Mouse (Mus musculus) thymus, postnatal 4 days (tissue): ENCODE results near the gene 9930111J21Rik1.
"Not testable (repeated sequence)": the region's sequence is repeated elsewhere in the genome, so short reads cannot be mapped to it uniquely, and the experiment has no call there.

Source experiments
- DNase-seq: peaks from one replicate; pipeline ENCODE4 v3.0.0; 2021

The 9930111J21Rik1 gene

DNA sequence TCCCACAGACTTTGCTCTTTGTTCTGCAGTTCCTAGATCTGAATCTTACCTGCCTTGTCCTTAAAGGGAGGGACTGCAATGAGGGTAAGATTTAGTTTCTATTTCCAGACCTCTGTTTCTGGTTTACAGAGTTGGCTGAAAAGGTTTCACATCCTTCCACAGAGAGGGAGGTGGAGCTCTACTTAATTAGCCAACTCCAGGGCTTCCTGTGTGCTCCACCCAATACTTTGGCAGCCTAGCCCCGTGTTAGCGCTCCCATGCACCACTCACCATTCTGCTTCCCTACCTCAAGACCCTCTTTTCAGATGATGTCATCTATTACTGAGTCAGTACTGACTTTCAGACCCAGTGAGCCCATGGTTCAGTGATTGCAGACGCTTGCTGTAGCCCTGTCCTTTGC lies at the start of gene 9930111J21Rik1:
TSS of gene 9930111J21Rik1 (minus strand) at position 148 of the 400 bp plus-strand sequence.
- not testable (repeated sequence) for DNase-seq

DNA sequence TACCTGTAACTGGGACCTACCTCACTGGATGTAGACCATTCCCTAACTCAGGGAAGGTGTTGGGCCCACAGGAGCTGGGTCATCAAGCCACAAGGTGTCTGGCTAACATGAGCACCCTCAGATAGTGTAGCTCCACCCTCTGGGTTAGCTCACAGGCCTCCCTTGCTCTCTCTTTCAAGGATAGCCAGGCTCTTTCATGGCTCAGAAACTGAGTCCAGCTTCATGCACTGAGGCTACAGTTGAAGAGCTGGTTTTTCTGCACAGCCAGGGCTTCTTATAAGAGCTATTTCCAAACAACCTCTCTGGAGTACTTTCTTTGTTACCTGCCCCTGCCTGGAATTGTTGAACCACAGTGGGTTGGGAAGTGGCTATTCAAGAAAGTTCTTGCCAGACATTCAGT lies 32.9 kb upstream of the 9930111J21Rik1 start:
- DNase-seq, result not testable (repeated sequence)

DNA sequence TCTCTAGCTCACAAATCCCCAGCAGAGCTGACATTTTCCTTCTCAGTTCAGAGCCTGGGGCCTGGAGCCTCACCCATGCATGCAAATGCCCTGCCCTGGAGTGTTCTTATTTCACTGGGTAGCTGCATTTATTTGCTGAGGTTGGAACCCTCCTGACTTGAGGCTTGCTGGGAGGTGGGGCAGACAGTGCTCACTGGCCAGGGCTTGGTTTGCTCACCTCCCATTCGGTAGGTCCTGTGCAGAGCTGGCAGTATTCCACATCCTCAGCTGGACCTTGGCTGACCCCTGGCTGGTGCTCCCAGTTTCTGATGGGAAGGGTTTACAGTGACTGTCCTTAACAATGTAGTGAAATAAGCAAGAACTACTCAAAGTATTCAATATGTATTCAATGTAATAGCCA lies 27.6 kb upstream of the 9930111J21Rik1 start:
- not testable (repeated sequence) for DNase-seq

DNA sequence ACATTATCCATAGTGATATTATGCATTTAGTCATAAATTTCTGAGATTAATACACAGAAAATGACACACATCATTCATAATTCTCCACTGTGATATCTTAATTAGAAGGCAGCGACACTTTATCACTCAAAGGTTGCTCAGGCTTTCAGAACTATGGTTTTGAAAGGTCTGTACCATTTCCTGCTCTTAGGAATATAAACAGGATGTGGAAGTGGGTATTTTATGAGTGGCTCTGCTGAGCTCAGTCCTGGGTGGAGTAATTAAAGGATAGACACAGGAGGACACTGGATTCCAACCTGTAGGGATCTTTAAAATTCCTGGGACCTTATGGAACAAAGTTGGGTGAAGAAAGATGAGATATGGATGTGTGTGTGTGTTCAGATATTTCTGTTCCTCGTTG lies 27.1 kb upstream of the 9930111J21Rik1 start:
- not testable (repeated sequence) for DNase-seq

- DNase-seq, result peak; percentile 8
Measured at GRCm38 (mm10) chr11:49000411-49000810, 21.2 kb upstream of the 9930111J21Rik1 start.

- DNase-seq, result not testable (repeated sequence)
Measured at GRCm38 (mm10) chr11:48994018-48994417, 14.8 kb upstream of the 9930111J21Rik1 start, which contains the start of gene Tgtp1. TSS of gene Tgtp1 (minus strand) at chr11:48994172.

DNA sequence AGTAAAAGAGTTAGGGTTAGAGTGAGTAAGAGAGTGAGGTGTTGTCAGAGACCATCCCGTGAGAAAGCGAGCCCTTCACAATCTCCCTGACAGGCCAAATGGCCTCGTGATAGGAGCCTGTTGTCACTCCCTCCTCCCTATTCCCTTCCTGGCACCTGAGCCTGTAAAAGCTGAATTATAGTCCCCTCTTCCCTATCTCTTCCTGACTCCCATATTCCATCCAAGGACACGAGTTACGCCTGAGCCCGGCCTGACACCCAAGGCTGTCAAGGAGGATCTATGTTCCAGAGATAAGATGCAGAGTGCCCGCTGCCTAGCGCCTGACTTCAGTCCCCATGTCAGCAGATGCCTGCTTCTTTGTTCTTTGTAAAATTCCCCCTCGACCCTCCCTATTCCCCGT lies 14.1 kb upstream of the 9930111J21Rik1 start:
- DNase-seq, result peak; percentile 9

DNA sequence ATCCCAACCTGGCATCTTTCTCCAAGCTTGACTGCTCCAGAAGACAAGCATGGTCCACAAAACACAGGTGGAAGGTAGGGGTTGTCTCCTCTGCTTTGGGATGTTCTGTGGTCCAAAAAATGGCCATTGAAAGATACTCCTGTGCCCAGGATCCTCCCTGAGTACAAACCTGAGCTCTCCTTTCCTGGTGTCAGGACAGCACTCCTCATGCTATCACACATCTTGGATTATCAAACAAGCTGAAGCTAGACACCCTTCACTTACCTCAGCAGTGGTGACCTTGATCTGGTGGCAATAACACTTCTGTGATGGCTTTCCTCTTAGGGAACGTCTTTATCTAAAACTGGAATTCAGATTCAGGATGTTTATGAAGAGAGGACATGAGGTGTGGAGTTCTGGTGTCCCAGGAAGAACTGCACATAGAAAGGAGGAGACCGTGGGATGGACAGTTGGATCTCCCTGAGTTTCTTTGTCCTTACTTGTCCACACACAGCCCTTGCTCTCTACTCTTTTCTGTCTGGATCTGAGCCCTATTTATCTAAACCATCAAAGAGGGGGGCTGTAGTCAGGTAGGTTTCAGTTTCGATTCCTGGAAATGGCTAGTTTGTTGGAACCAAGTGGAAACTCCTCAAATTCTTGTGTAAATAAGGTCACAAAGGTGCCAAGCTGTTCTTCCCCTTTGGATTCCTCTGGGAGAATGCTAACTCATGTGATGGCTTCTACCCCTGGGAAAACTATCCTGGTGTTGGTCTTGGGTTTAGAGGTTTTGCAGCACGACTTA lies 12.7 kb upstream of the 9930111J21Rik1 start, which contains the start of gene Gm12185:
TSS of gene Gm12185 (minus strand) at position 487 of the 781 bp plus-strand sequence.
- DNase-seq, result peak; percentile 18

- DNase-seq, result not testable (repeated sequence)
Measured at GRCm38 (mm10) chr11:48989981-48990380, 10.8 kb upstream of the 9930111J21Rik1 start.

DNA sequence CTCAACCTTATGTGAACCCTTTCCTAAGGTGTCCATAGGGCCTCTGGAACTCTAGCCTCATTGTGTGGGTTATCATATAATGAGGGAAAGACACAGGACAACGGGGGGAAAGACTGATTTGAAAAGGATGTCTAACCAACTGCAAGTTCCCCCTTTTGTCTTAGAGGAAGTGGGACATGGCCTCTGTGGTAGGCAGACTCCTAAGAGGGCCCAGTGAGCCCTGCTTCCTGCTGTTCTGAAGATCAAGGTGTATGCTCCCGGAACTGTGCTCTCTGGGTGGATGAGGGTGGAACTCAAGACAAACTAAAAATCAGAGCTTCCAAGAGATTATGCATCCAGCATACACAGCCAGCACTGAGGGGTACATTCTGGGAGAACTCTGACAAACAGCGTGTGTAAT lies 9.0 kb upstream of the 9930111J21Rik1 start:
- DNase-seq, result peak; percentile 8

- not testable (repeated sequence) for DNase-seq
Measured at GRCm38 (mm10) chr11:48982848-48983247, 3.6 kb upstream of the 9930111J21Rik1 start.

- DNase-seq, result not testable (repeated sequence)
Measured at GRCm38 (mm10) chr11:48980052-48980451, 854 bp upstream of the 9930111J21Rik1 start.

GRCm38 (mm10) chr11:48978240-48978939 lies 808 bp downstream of the 9930111J21Rik1 start, which contains the start of gene Olfr56:
TSS of gene Olfr56 (plus strand) at chr11:48978889.
- DNase-seq, result not testable (repeated sequence)

DNA sequence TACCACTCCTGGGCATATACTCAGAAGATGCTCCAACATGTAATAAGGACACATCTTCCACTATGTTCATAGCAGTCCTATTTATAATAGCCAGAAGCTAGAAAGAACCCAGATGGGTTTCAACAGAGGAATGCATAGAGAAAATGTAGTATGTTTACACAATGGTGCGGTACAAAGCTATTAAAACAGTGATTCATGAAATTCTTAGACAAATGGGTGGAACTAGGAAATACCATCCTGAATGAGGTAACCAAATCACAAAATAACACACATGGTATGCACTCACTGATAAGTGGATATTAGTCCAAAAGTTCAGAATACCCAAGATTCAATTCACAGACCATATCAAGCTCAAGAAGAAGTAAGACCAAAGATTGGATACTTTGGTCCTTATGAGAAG lies 4.5 kb downstream of the 9930111J21Rik1 start:
- DNase-seq, result not testable (repeated sequence)

GRCm38 (mm10) chr11:48946090-48946489 lies 33.1 kb downstream of the 9930111J21Rik1 start, which contains the start of gene Psme2b:
TSS of gene Psme2b (minus strand) at chr11:48946190.
- DNase-seq, result not testable (repeated sequence)

GRCm38 (mm10) chr11:48939286-48939685 lies 39.9 kb downstream of the 9930111J21Rik1 start:
- DNase-seq, result not testable (repeated sequence)

DNA sequence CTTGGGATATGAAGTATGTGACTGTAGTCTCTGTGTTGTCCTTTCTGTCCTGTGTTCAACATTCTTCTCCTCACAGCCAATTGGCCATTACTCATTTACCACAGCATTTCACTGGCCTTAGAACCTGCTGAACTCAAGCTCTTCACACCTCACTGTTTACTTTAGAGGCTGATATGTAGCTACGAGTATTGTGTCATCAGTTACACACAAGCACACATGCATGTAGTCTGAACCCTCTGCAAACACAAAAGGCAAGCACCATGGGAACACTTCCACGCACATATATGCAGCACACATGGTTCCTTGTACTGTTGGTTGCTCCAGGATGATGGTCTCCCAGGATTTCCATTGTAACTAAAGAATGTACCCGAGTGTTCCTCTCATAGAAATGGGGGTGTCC lies 43.9 kb downstream of the 9930111J21Rik1 start:
- DNase-seq, result not testable (repeated sequence)

DNA sequence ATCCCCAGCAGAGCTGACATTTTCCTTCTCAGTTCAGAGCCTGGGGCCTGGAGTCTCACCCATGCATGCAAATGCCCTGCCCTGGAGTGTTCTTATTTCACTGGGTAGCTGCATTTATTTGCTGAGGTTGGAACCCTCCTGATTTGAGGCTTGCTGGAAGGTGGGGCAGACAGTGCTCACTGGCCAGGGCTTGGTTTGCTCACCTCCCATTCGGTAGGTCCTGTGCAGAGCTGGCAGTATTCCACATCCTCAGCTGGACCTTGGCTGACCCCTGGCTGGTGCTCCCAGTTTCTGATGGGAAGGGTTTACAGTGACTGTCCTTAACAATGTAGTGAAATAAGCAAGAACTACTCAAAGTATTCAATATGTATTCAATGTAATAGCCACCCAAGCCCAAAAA lies 45.3 kb downstream of the 9930111J21Rik1 start:
- not testable (repeated sequence) for DNase-seq

DNA sequence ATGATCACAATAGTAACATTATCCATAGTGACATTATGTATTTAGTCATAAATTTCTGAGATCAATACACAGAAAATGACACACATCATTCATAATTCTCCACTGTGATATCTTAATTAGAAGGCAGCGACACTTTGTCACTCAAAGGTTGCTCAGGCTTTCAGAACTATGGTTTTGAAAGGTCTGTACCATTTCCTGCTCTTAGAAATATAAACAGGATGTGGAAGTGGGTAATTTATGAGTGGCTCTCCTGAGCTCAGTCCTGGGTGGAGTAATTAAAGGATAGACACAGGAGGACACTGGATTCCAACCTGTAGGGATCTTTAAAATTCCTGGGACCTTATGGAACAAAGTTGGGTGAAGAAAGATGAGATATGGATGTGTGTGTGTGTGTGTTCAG lies 45.8 kb downstream of the 9930111J21Rik1 start:
- not testable (repeated sequence) for DNase-seq

GRCm38 (mm10) chr11:48928068-48928467 lies 51.1 kb downstream of the 9930111J21Rik1 start:
- not testable (repeated sequence) for DNase-seq

DNA sequence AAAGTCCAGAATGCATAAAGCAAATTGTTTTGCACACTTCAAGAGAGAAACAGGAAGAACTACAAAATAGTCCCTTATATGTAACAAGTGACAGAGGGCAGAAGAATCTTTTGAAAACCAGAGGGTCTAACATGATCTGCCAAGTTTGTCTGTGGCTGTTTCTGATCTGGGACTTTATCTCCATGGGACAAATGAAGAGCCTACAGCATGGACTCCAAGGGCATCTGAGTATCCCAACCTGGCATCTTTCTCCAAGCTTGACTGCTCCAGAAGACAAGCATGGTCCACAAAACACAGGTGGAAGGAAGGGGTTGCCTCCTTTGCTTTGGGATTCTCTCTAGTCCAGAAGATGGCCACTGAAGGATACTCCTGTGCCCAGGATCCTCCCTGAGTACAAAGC lies 52.8 kb downstream of the 9930111J21Rik1 start:
- not testable (repeated sequence) for DNase-seq

GRCm38 (mm10) chr11:48923818-48924217 lies 55.4 kb downstream of the 9930111J21Rik1 start:
- DNase-seq, result not testable (repeated sequence)

- DNase-seq, result no peak
Measured at GRCm38 (mm10) chr11:48918380-48918779, 60.8 kb downstream of the 9930111J21Rik1 start.
